In the genomic region with DNA sequence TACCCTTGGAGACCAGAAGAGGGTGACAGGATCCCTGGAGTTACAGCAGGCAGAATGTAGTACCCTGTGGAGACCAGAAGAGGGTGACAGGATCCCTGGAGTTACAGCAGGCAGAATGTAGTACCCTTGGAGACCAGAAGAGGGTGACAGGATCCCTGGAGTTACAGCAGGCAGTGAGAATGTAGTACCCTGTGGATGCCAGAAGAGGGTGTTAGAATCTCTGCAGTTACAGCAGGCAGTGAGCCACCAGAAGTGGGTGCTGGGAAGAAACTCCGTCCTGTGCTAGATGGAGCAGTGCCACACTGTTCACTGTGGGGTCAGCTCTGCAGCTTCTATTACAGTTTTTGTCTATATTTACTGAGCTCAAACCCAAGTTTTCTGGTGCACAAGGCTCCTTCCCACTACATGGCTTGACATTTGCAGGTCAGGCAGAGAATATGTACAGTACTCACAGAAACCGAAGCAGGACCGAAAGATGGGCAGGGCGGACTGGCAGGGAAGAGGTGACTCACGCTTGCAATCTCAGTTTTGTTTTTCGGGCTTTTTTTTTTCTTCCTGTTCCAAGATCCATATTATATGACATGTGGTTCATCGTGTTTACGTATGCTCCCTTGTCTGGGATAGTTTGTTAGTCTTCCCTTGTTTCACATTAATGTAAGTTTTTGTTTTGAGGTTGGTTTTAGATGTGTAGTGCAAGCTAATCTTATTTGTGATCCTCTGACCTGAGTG, we compare ENCODE assay signal across 7 mouse cellular contexts. TPM values are rescaled to one million over a fixed set of nuclear protein-coding genes. Genes with fewer than 3 reads are reported as not detected.
DNase-seq lines count a peak whose midpoint lies in the region; ATAC-seq lines count a peak whose summit lies in the region.

No protein-coding gene starts in this region.

- no peak overlapping the region for H3K9ac ChIP-seq in heart, embryonic 16.5 days (ENCODE audit: low read length)

- H3K4me2 ChIP-seq in heart, embryonic 16.5 days (ENCODE audit: low read depth, low read length) = peak overlapping the region; percentile 22; the same call in 1 of the 2 replicates

- 81% methylated on average over 8 of the region's 8 CpGs for WGBS in heart, embryonic 16.5 days

- peak; percentile 75 for ATAC-seq in erythroid progenitor cell, adult 5-6 weeks (replicated peaks; ENCODE audit: low FRiP score, poor library complexity, severe bottlenecking)
- peak; percentile 21; the same call in 1 of the 2 replicates for ATAC-seq in heart, embryonic 16.5 days (replicated peaks; ENCODE audit: extremely low read depth, insufficient read depth, low FRiP score)
- peak; percentile 78 for ATAC-seq in megakaryocyte, adult 5-6 weeks (ENCODE audit: poor library complexity, severe bottlenecking)

- H3K9me3 ChIP-seq in heart, embryonic 16.5 days (replicated peaks; ENCODE audit: control insufficient read depth, low read length) = no peaks in the 10 kb centered on the region

- DNase-seq in MEL-GATA-1-ER (ENCODE audit: extremely low read depth, low read depth) = peak; percentile 67
- DNase-seq in brain, adult 2 months (ENCODE audit: low read depth, low spot score) = peak; percentile 98
- peak; percentile 93 to 96 for DNase-seq in layer of hippocampus, postnatal 14 days (ENCODE audit: low spot score in 2 of 2)
- DNase-seq in right cerebral cortex, postnatal 14 days = peak; percentile 88

- H3K27ac ChIP-seq in heart, embryonic 16.5 days (ENCODE audit: low read length) = peak overlapping the region; percentile 63

- no peaks in the 10 kb centered on the region for H3K36me3 ChIP-seq in heart, embryonic 16.5 days (ENCODE audit: control insufficient read depth, insufficient read depth)

- no peak overlapping the region for H3K4me3 ChIP-seq in heart, embryonic 16.5 days (ENCODE audit: low read length)

- H3K4me1 ChIP-seq in heart, embryonic 16.5 days (ENCODE audit: control insufficient read depth, insufficient read depth, low read length) = peaks cover 18% of the 10 kb centered on the region

- H3K27me3 ChIP-seq in heart, embryonic 16.5 days (ENCODE audit: control insufficient read depth, insufficient read depth, low read length) = no peaks in the 10 kb centered on the region

RNA-seq across cellular contexts. Expression of a gene that starts 6.6 kb away (rescaled TPM):
- 2.5 TPM in 1 of 2 replicates, not detected in the other for total RNA-seq in erythroid progenitor cell, adult 5-6 weeks (2015; ENCODE audit: low replicate concordance)
- total RNA-seq in erythroid progenitor cell, adult 5-6 weeks (2017; ENCODE audit: low replicate concordance) = 1.7 and 3.1 TPM in 2 replicates
- 10.9 and 12.7 TPM in 2 replicates for polyA plus RNA-seq in heart, embryonic 16.5 days (2015; fragmentation: Nextera tagmentation; extraction: Ambion mirVana)
- total RNA-seq in layer of hippocampus, postnatal 14 days (2021) = 10 to 100 TPM; 33.3 to 36.9 TPM
- 2.0 and 2.6 TPM in 2 replicates for total RNA-seq in megakaryocyte, adult 5-6 weeks (2015)
- total RNA-seq in megakaryocyte, adult 5-6 weeks (2017) = 2.3 and 2.4 TPM in 2 replicates

RNA-seq across cellular contexts. Expression of a gene that starts 8.3 kb away (rescaled TPM):
- 73.5 and 83.4 TPM in 2 replicates for total RNA-seq in erythroid progenitor cell, adult 5-6 weeks (2015; ENCODE audit: low replicate concordance)
- total RNA-seq in erythroid progenitor cell, adult 5-6 weeks (2017; ENCODE audit: low replicate concordance) = 69.6 and 83.2 TPM in 2 replicates
- polyA plus RNA-seq in heart, embryonic 16.5 days (2015; fragmentation: Nextera tagmentation; extraction: Ambion mirVana) = 8.3 and 8.7 TPM in 2 replicates
- total RNA-seq in layer of hippocampus, postnatal 14 days (2021) = 1 to 10 TPM; 3.5 to 5.7 TPM
- total RNA-seq in megakaryocyte, adult 5-6 weeks (2015) = 15.2 and 18.4 TPM in 2 replicates
- 17.0 and 17.5 TPM in 2 replicates for total RNA-seq in megakaryocyte, adult 5-6 weeks (2017)

RNA-seq across cellular contexts. Expression of a gene that starts 30.0 kb away (rescaled TPM):
- total RNA-seq in erythroid progenitor cell, adult 5-6 weeks (2015; ENCODE audit: low replicate concordance) = 0.84 TPM in 1 of 2 replicates, not detected in the other
- 2.3 and 3.5 TPM in 2 replicates for total RNA-seq in erythroid progenitor cell, adult 5-6 weeks (2017; ENCODE audit: low replicate concordance)
- polyA plus RNA-seq in heart, embryonic 16.5 days (2015; fragmentation: Nextera tagmentation; extraction: Ambion mirVana) = 0.21 and 1.8 TPM in 2 replicates
- total RNA-seq in layer of hippocampus, postnatal 14 days (2021) = under 1 TPM; 0.48 to 0.76 TPM
- total RNA-seq in megakaryocyte, adult 5-6 weeks (2015) = 0.16 TPM in 1 of 2 replicates, not detected in the other
- 0.20 TPM in 1 of 2 replicates, not detected in the other for total RNA-seq in megakaryocyte, adult 5-6 weeks (2017)

RNA-seq across cellular contexts. Expression of a gene that starts 32.2 kb away (rescaled TPM):
- 11.5 and 26.8 TPM in 2 replicates for total RNA-seq in erythroid progenitor cell, adult 5-6 weeks (2015; ENCODE audit: low replicate concordance)
- total RNA-seq in erythroid progenitor cell, adult 5-6 weeks (2017; ENCODE audit: low replicate concordance) = 11.3 and 16.6 TPM in 2 replicates
- polyA plus RNA-seq in heart, embryonic 16.5 days (2015; fragmentation: Nextera tagmentation; extraction: Ambion mirVana) = 36.1 and 36.7 TPM in 2 replicates
- total RNA-seq in layer of hippocampus, postnatal 14 days (2021) = 1 to 10 TPM; 6.1 to 6.2 TPM
- total RNA-seq in megakaryocyte, adult 5-6 weeks (2015) = 82.5 and 89.6 TPM in 2 replicates
- 120 and 128 TPM in 2 replicates for total RNA-seq in megakaryocyte, adult 5-6 weeks (2017)

RNA-seq across cellular contexts. Expression of a gene that starts 49.3 kb away (rescaled TPM):
- total RNA-seq in erythroid progenitor cell, adult 5-6 weeks (2015; ENCODE audit: low replicate concordance) = 51.1 and 56.6 TPM in 2 replicates
- 20.4 and 22.6 TPM in 2 replicates for total RNA-seq in erythroid progenitor cell, adult 5-6 weeks (2017; ENCODE audit: low replicate concordance)
- 0.74 TPM in 1 of 2 replicates, not detected in the other for polyA plus RNA-seq in heart, embryonic 16.5 days (2015; fragmentation: Nextera tagmentation; extraction: Ambion mirVana)
- total RNA-seq in layer of hippocampus, postnatal 14 days (2021) = 1 to 10 TPM; 5.2 to 6.3 TPM
- 1.1 and 1.8 TPM in 2 replicates for total RNA-seq in megakaryocyte, adult 5-6 weeks (2015)
- 0.37 and 0.51 TPM in 2 replicates for total RNA-seq in megakaryocyte, adult 5-6 weeks (2017)

Comparison
In these comparisons a context has a peak if more than half of its experiments do, and no peak if none do; other contexts are left out.
1. ATAC-seq: peak in every context shown above with its lines; median percentile 78 in megakaryocyte, adult 5-6 weeks; 75 in erythroid progenitor cell, adult 5-6 weeks; 21 in heart, embryonic 16.5 days.
2. RNA of a gene that starts 6.6 kb away (total RNA-seq): 33.3 to 36.9 TPM in layer of hippocampus, postnatal 14 days; 1.7 to 3.1 TPM in erythroid progenitor cell, adult 5-6 weeks and 2.0 to 2.6 TPM in megakaryocyte, adult 5-6 weeks; every median in the first group is over 4 times any median in the second.
3. Peak in every context shown above with its lines, with median percentiles within 50 percentile points of each other: DNase-seq.